Mouse (Mus musculus): ENCODE measurements at regions not wholly inside any gene's neighbourhood (a gene's known extent, or its start where the extent isn't known, plus 50 kb on each side); places are given as distances from the start of the nearest gene placed in this dataset.
"Not testable (repeated sequence)": the region's sequence is repeated elsewhere in the genome, so short reads cannot be mapped to it uniquely, and the experiment has no call there.

- DNase-seq (ENCODE audit: low spot score) (no peak), ATAC-seq (replicated peaks; ENCODE audit: low FRiP score, low TSS enrichment, low read depth) (no peak)
- Histone ChIP-seq H3K9ac (ENCODE audit: low read length) (no peak overlapping the region), H3K36me3 (ENCODE audit: control insufficient read depth, insufficient read depth, low read length) (no peaks in the 10 kb centered on the region), H3K9me3 (ENCODE audit: control insufficient read depth, low read length) (no peaks in the 10 kb centered on the region), H3K4me3 (ENCODE audit: low read depth, low read length) (no peak overlapping the region), H3K4me1 (replicated peaks; ENCODE audit: control insufficient read depth, insufficient read depth, low read length) (no peaks in the 10 kb centered on the region), H3K4me2 (ENCODE audit: low read length) (no peak overlapping the region), H3K27me3 (replicated peaks; ENCODE audit: control insufficient read depth, insufficient read depth, low read length) (no peaks in the 10 kb centered on the region), H3K27ac (ENCODE audit: low read depth) (no peak overlapping the region)
- WGBS = 81% methylated on average over 2 of the region's 2 CpGs
Measured at GRCm38 (mm10) chr1:194424201-194424600, 193.8 kb upstream of the Plxna2 start.

- Histone ChIP-seq H3K27ac (ENCODE audit: low read depth) (no peak overlapping the region), H3K4me2 (ENCODE audit: low read length) (no peak overlapping the region), H3K27me3 (replicated peaks; ENCODE audit: control insufficient read depth, insufficient read depth, low read length) (no peaks in the 10 kb centered on the region), H3K4me1 (replicated peaks; ENCODE audit: control insufficient read depth, insufficient read depth, low read length) (no peaks in the 10 kb centered on the region), H3K36me3 (ENCODE audit: control insufficient read depth, insufficient read depth, low read length) (no peaks in the 10 kb centered on the region), H3K9me3 (ENCODE audit: control insufficient read depth, low read length) (no peaks in the 10 kb centered on the region), H3K4me3 (ENCODE audit: low read depth, low read length) (no peak overlapping the region), H3K9ac (ENCODE audit: low read length) (no peak overlapping the region)
- DNase-seq (ENCODE audit: low spot score) (no peak), ATAC-seq (replicated peaks; ENCODE audit: low FRiP score, low TSS enrichment, low read depth) (no peak)
- WGBS = 60% methylated on average over 5 of the region's 5 CpGs
Measured at GRCm38 (mm10) chr1:194412193-194412592, 205.8 kb upstream of the Plxna2 start.

- no peak overlapping the region for H3K9ac ChIP-seq (ENCODE audit: low read length)
- no peak overlapping the region for H3K27ac ChIP-seq (ENCODE audit: low read depth)
- H3K36me3 ChIP-seq (ENCODE audit: control insufficient read depth, insufficient read depth, low read length) = no peaks in the 10 kb centered on the region
- no peaks in the 10 kb centered on the region for H3K4me1 ChIP-seq (replicated peaks; ENCODE audit: control insufficient read depth, insufficient read depth, low read length)
- DNase-seq (ENCODE audit: low spot score) = no peak
- no peaks in the 10 kb centered on the region for H3K27me3 ChIP-seq (replicated peaks; ENCODE audit: control insufficient read depth, insufficient read depth, low read length)
- H3K4me2 ChIP-seq (ENCODE audit: low read length) = no peak overlapping the region
- H3K9me3 ChIP-seq (ENCODE audit: control insufficient read depth, low read length) = no peaks in the 10 kb centered on the region
- 81% methylated on average over 2 of the region's 2 CpGs for WGBS
- ATAC-seq (replicated peaks; ENCODE audit: low FRiP score, low TSS enrichment, low read depth) = no peak
- H3K4me3 ChIP-seq (ENCODE audit: low read depth, low read length) = no peak overlapping the region
Measured at GRCm38 (mm10) chr1:194411788-194412187, 206.2 kb upstream of the Plxna2 start.

GRCm38 (mm10) chr1:194399281-194399680 is 218.7 kb upstream of the Plxna2 start:
- ATAC-seq (replicated peaks; ENCODE audit: low FRiP score, low TSS enrichment, low read depth) (no peak), DNase-seq (ENCODE audit: low spot score) (no peak)
- H3K4me3 ChIP-seq (ENCODE audit: low read depth, low read length) = no peak overlapping the region
- no peak overlapping the region for H3K27ac ChIP-seq (ENCODE audit: low read depth)
- no peaks in the 10 kb centered on the region for H3K9me3 ChIP-seq (ENCODE audit: control insufficient read depth, low read length)
- H3K9ac ChIP-seq (ENCODE audit: low read length) = no peak overlapping the region
- H3K27me3 ChIP-seq (replicated peaks; ENCODE audit: control insufficient read depth, insufficient read depth, low read length) = no peaks in the 10 kb centered on the region
- no peaks in the 10 kb centered on the region for H3K4me1 ChIP-seq (replicated peaks; ENCODE audit: control insufficient read depth, insufficient read depth, low read length)
- no peak overlapping the region for H3K4me2 ChIP-seq (ENCODE audit: low read length)
- no peaks in the 10 kb centered on the region for H3K36me3 ChIP-seq (ENCODE audit: control insufficient read depth, insufficient read depth, low read length)

- H3K9ac ChIP-seq (ENCODE audit: low read length) = no peak overlapping the region
- no peak for DNase-seq (ENCODE audit: low spot score)
- H3K27me3 ChIP-seq (replicated peaks; ENCODE audit: control insufficient read depth, insufficient read depth, low read length) = no peaks in the 10 kb centered on the region
- no peaks in the 10 kb centered on the region for H3K9me3 ChIP-seq (ENCODE audit: control insufficient read depth, low read length)
- no peak overlapping the region for H3K4me3 ChIP-seq (ENCODE audit: low read depth, low read length)
- no peaks in the 10 kb centered on the region for H3K36me3 ChIP-seq (ENCODE audit: control insufficient read depth, insufficient read depth, low read length)
- no peak overlapping the region for H3K4me2 ChIP-seq (ENCODE audit: low read length)
- no peak for ATAC-seq (replicated peaks; ENCODE audit: low FRiP score, low TSS enrichment, low read depth)
- WGBS = 59% methylated on average over 4 of the region's 4 CpGs
- no peaks in the 10 kb centered on the region for H3K4me1 ChIP-seq (replicated peaks; ENCODE audit: control insufficient read depth, insufficient read depth, low read length)
- no peak overlapping the region for H3K27ac ChIP-seq (ENCODE audit: low read depth)
Measured at GRCm38 (mm10) chr1:194396754-194397460, 221.1 kb upstream of the Plxna2 start.

- 59% methylated on average over 3 of the region's 3 CpGs for WGBS
- no peak overlapping the region for H3K9ac ChIP-seq (ENCODE audit: low read length)
- H3K4me3 ChIP-seq (ENCODE audit: low read depth, low read length) = no peak overlapping the region
- H3K9me3 ChIP-seq (ENCODE audit: control insufficient read depth, low read length) = no peaks in the 10 kb centered on the region
- H3K27ac ChIP-seq (ENCODE audit: low read depth) = no peak overlapping the region
- H3K27me3 ChIP-seq (replicated peaks; ENCODE audit: control insufficient read depth, insufficient read depth, low read length) = no peaks in the 10 kb centered on the region
- H3K36me3 ChIP-seq (ENCODE audit: control insufficient read depth, insufficient read depth, low read length) = no peaks in the 10 kb centered on the region
- DNase-seq (ENCODE audit: low spot score) = no peak
- H3K4me2 ChIP-seq (ENCODE audit: low read length) = no peak overlapping the region
- H3K4me1 ChIP-seq (replicated peaks; ENCODE audit: control insufficient read depth, insufficient read depth, low read length) = no peaks in the 10 kb centered on the region
- no peak for ATAC-seq (replicated peaks; ENCODE audit: low FRiP score, low TSS enrichment, low read depth)
Measured at GRCm38 (mm10) chr1:194393720-194394119, 224.3 kb upstream of the Plxna2 start.

- no peak overlapping the region for H3K27ac ChIP-seq (ENCODE audit: low read depth)
- no peak for DNase-seq (ENCODE audit: low spot score)
- no peak overlapping the region for H3K9ac ChIP-seq (ENCODE audit: low read length)
- WGBS = 76% methylated on average over 2 of the region's 2 CpGs
- no peaks in the 10 kb centered on the region for H3K9me3 ChIP-seq (ENCODE audit: control insufficient read depth, low read length)
- ATAC-seq (replicated peaks; ENCODE audit: low FRiP score, low TSS enrichment, low read depth) = no peak
- no peaks in the 10 kb centered on the region for H3K4me1 ChIP-seq (replicated peaks; ENCODE audit: control insufficient read depth, insufficient read depth, low read length)
- H3K4me2 ChIP-seq (ENCODE audit: low read length) = no peak overlapping the region
- H3K27me3 ChIP-seq (replicated peaks; ENCODE audit: control insufficient read depth, insufficient read depth, low read length) = no peaks in the 10 kb centered on the region
- H3K36me3 ChIP-seq (ENCODE audit: control insufficient read depth, insufficient read depth, low read length) = no peaks in the 10 kb centered on the region
- H3K4me3 ChIP-seq (ENCODE audit: low read depth, low read length) = no peak overlapping the region
Measured at GRCm38 (mm10) chr1:194390202-194390601, 227.8 kb upstream of the Plxna2 start.

GRCm38 (mm10) chr1:194378135-194378534 is 239.9 kb upstream of the Plxna2 start:
- no peak overlapping the region for H3K27ac ChIP-seq (ENCODE audit: low read depth)
- no peak overlapping the region for H3K9ac ChIP-seq (ENCODE audit: low read length)
- H3K4me1 ChIP-seq (replicated peaks; ENCODE audit: control insufficient read depth, insufficient read depth, low read length) = no peaks in the 10 kb centered on the region
- no peaks in the 10 kb centered on the region for H3K9me3 ChIP-seq (ENCODE audit: control insufficient read depth, low read length)
- no peak overlapping the region for H3K4me2 ChIP-seq (ENCODE audit: low read length)
- H3K4me3 ChIP-seq (ENCODE audit: low read depth, low read length) = no peak overlapping the region
- no peaks in the 10 kb centered on the region for H3K27me3 ChIP-seq (replicated peaks; ENCODE audit: control insufficient read depth, insufficient read depth, low read length)
- ATAC-seq (replicated peaks; ENCODE audit: low FRiP score, low TSS enrichment, low read depth) = no peak
- WGBS = 61% methylated on average over 1 of the region's 1 CpGs
- no peaks in the 10 kb centered on the region for H3K36me3 ChIP-seq (ENCODE audit: control insufficient read depth, insufficient read depth, low read length)
- DNase-seq (ENCODE audit: low spot score) = no peak

- not testable (repeated sequence) for H3K4me3 ChIP-seq (ENCODE audit: low read depth, low read length); H3K9ac ChIP-seq (ENCODE audit: low read length); H3K36me3 ChIP-seq (ENCODE audit: control insufficient read depth, insufficient read depth, low read length); DNase-seq (ENCODE audit: low spot score); ATAC-seq (replicated peaks; ENCODE audit: low FRiP score, low TSS enrichment, low read depth); H3K27ac ChIP-seq (ENCODE audit: low read depth); H3K27me3 ChIP-seq (replicated peaks; ENCODE audit: control insufficient read depth, insufficient read depth, low read length); H3K4me2 ChIP-seq (ENCODE audit: low read length); H3K4me1 ChIP-seq (replicated peaks; ENCODE audit: control insufficient read depth, insufficient read depth, low read length); H3K9me3 ChIP-seq (ENCODE audit: control insufficient read depth, low read length)
- 88% methylated on average over 4 of the region's 4 CpGs for WGBS
Measured at GRCm38 (mm10) chr1:194373511-194373910, 244.5 kb upstream of the Plxna2 start.
